13 mouse cellular contexts compared by ENCODE assay signal in the genomic region with DNA sequence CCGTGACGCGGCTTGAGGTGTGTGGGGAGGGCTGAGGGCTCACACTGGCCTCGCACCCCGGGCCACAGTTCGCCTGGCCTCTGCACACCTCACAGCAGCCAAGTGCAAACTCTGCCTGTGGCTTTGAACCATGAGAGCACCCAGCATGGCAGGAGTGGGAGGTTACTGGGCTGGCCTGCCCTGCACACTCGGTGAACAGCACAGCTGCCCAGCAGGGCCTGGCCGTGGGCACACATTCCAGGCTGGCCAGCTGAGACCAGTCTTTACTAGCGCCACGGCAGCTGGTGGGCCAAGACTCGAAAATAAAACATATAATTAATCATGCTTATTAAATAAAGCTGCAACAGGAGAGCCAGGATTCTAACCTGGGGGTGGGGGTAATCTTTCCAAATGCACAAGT. TPM values are rescaled to one million over a fixed set of nuclear protein-coding genes. Genes with fewer than 3 reads are reported as not detected.
DNase-seq lines count a peak whose midpoint lies in the region; ATAC-seq lines count a peak whose summit lies in the region.
"Had no signal": no experiment of that assay in that cellular context is flagged by ENCODE, and none has a peak within 500 bp of the region (broad histone marks: within the 10 kb centered on the region; RNA-seq: fewer than 3 reads in every experiment).

No protein-coding gene starts in this region.

- peaks cover 10% of the 10 kb centered on the region for H3K4me1 ChIP-seq in hindbrain, embryonic 14.5 days (replicated peaks; ENCODE audit: control insufficient read depth, insufficient read depth, low read length)
- peaks cover 33% of the 10 kb centered on the region for H3K4me1 ChIP-seq in hindbrain, embryonic 12.5 days
- H3K4me1 ChIP-seq in liver, embryonic 16.5 days (ENCODE audit: control insufficient read depth, low read depth, low read length), result peaks cover 16% of the 10 kb centered on the region
- H3K4me1 ChIP-seq in liver, embryonic 11.5 days (replicated peaks; ENCODE audit: control insufficient read depth, insufficient read depth, low read length), result peaks cover 15% of the 10 kb centered on the region

- H3K27me3 ChIP-seq in hindbrain, embryonic 14.5 days (ENCODE audit: control insufficient read depth, insufficient read depth, low read length), result no peaks in the 10 kb centered on the region
- no peaks in the 10 kb centered on the region for H3K27me3 ChIP-seq in hindbrain, embryonic 12.5 days
- H3K27me3 ChIP-seq in liver, embryonic 16.5 days (ENCODE audit: control insufficient read depth, insufficient read depth, low read depth, low read length), result no peaks in the 10 kb centered on the region
- no peaks in the 10 kb centered on the region for H3K27me3 ChIP-seq in liver, embryonic 11.5 days (replicated peaks; ENCODE audit: control insufficient read depth, insufficient read depth, low read length)
- H3K27me3 ChIP-seq: liver, embryonic 13.5 days had no signal

- no peaks in the 10 kb centered on the region for H3K9me3 ChIP-seq in hindbrain, embryonic 14.5 days (ENCODE audit: control insufficient read depth, low read length)
- no peaks in the 10 kb centered on the region for H3K9me3 ChIP-seq in hindbrain, embryonic 12.5 days (replicated peaks)
- no peaks in the 10 kb centered on the region for H3K9me3 ChIP-seq in liver, embryonic 16.5 days (replicated peaks; ENCODE audit: control insufficient read depth, low read length)
- no peaks in the 10 kb centered on the region for H3K9me3 ChIP-seq in liver, embryonic 11.5 days (ENCODE audit: control insufficient read depth, low read length)
- H3K9me3 ChIP-seq: liver, embryonic 13.5 days had no signal

- no peak overlapping the region for H3K9ac ChIP-seq in hindbrain, embryonic 14.5 days
- no peak overlapping the region for H3K9ac ChIP-seq in hindbrain, embryonic 12.5 days
- H3K9ac ChIP-seq in liver, embryonic 16.5 days (ENCODE audit: low read depth, low read length), result no peak overlapping the region
- no peak overlapping the region for H3K9ac ChIP-seq in liver, embryonic 11.5 days (ENCODE audit: low read depth, low read length)
- H3K9ac ChIP-seq: liver, embryonic 13.5 days had no signal

- DNase-seq in hindbrain, embryonic 14.5 days (ENCODE audit: low spot score), result no peak
- DNase-seq in liver, embryonic 11.5 days (ENCODE audit: low spot score), result no peak
- DNase-seq in kidney, postnatal 10 days, result peak; percentile 63
- no peak for DNase-seq in embryo, embryonic 10.5 days (ENCODE audit: low spot score)
- DNase-seq: adrenal gland, postnatal 25 days; gastrocnemius, postnatal 25 days; heart, postnatal 36 days; layer of hippocampus, postnatal 36 days; liver, embryonic 13.5 days had no signal

- peak overlapping the region; percentile 40; the same call in 1 of the 2 replicates for H3K27ac ChIP-seq in hindbrain, embryonic 14.5 days
- H3K27ac ChIP-seq in hindbrain, embryonic 12.5 days, result no peak overlapping the region
- peak overlapping the region; percentile 61; the same call in 1 of the 2 replicates for H3K27ac ChIP-seq in liver, embryonic 16.5 days (ENCODE audit: low read length)
- no peak overlapping the region for H3K27ac ChIP-seq in liver, embryonic 11.5 days (ENCODE audit: low read depth, low read length)
- H3K27ac ChIP-seq: liver, embryonic 13.5 days had no signal

- H3K36me3 ChIP-seq in hindbrain, embryonic 14.5 days (replicated peaks; ENCODE audit: control insufficient read depth, insufficient read depth), result peaks cover 84% of the 10 kb centered on the region
- H3K36me3 ChIP-seq in hindbrain, embryonic 12.5 days, result peaks cover 69% of the 10 kb centered on the region
- peaks cover 46% of the 10 kb centered on the region for H3K36me3 ChIP-seq in liver, embryonic 16.5 days (ENCODE audit: control insufficient read depth, insufficient read depth)
- H3K36me3 ChIP-seq in liver, embryonic 11.5 days (ENCODE audit: control insufficient read depth, insufficient read depth, low read length), result peaks cover 39% of the 10 kb centered on the region

- WGBS in hindbrain, embryonic 14.5 days, result 64% methylated on average over 11 of the region's 11 CpGs
- WGBS in hindbrain, embryonic 12.5 days, result 83% methylated on average over 11 of the region's 11 CpGs
- 89% methylated on average over 11 of the region's 11 CpGs for WGBS in liver, embryonic 16.5 days (ENCODE audit: insufficient replicate concordance)
- 88% methylated on average over 11 of the region's 11 CpGs for WGBS in liver, embryonic 11.5 days

- no peak for ATAC-seq in hindbrain, embryonic 14.5 days (ENCODE audit: low FRiP score)
- no peak for ATAC-seq in hindbrain, embryonic 12.5 days (ENCODE audit: low FRiP score)
- no peak for ATAC-seq in liver, embryonic 16.5 days (ENCODE audit: low read depth)
- no peak for ATAC-seq in liver, embryonic 11.5 days (replicated peaks; ENCODE audit: low FRiP score)
- no peak for ATAC-seq in CD4-positive, CD25-positive, alpha-beta regulatory T cell, adult 4 months

- no peak overlapping the region for H3K4me3 ChIP-seq in hindbrain, embryonic 14.5 days (replicated peaks; ENCODE audit: low read length)
- no peak overlapping the region for H3K4me3 ChIP-seq in hindbrain, embryonic 12.5 days
- H3K4me3 ChIP-seq in liver, embryonic 16.5 days (ENCODE audit: low read depth, low read length), result no peak overlapping the region
- no peak overlapping the region for H3K4me3 ChIP-seq in liver, embryonic 11.5 days (ENCODE audit: low read depth, low read length)
- H3K4me3 ChIP-seq: liver, embryonic 13.5 days had no signal

- H3K4me2 ChIP-seq in hindbrain, embryonic 14.5 days (replicated peaks), result no peak overlapping the region
- H3K4me2 ChIP-seq in hindbrain, embryonic 12.5 days (replicated peaks), result no peak overlapping the region
- no peak overlapping the region for H3K4me2 ChIP-seq in liver, embryonic 16.5 days (ENCODE audit: low read depth, low read length)
- H3K4me2 ChIP-seq in liver, embryonic 11.5 days, result no peak overlapping the region
- H3K4me2 ChIP-seq: heart, embryonic 11.5 days; liver, embryonic 13.5 days had no signal

RNA-seq across cellular contexts. Expression of a gene that starts 26.5 kb away (rescaled TPM):
- 59.5 and 61.7 TPM in 2 replicates for polyA plus RNA-seq in hindbrain, embryonic 14.5 days (2014; fragmentation: Nextera tagmentation; extraction: Ambion mirVana)
- 70.8 and 78.6 TPM in 2 replicates for polyA plus RNA-seq in hindbrain, embryonic 12.5 days (2016; fragmentation: Nextera tagmentation; extraction: Ambion mirVana)
- 14.3 and 16.3 TPM in 2 replicates for polyA plus RNA-seq in liver, embryonic 16.5 days (2015; fragmentation: Nextera tagmentation; extraction: Ambion mirVana)
- 31.3 TPM in 2 replicates for polyA plus RNA-seq in liver, embryonic 11.5 days (2014; fragmentation: Nextera tagmentation; extraction: Ambion mirVana)
- 10 to 100 TPM; 17.8 to 22.1 TPM for polyA plus RNA-seq in CD4-positive, CD25-positive, alpha-beta regulatory T cell, adult 4 months (2017; shearing (Covaris generic))

RNA-seq across cellular contexts. Expression of a gene that starts 32.2 kb away (rescaled TPM):
- polyA plus RNA-seq in hindbrain, embryonic 14.5 days (2014; fragmentation: Nextera tagmentation; extraction: Ambion mirVana), result 22.4 and 27.9 TPM in 2 replicates
- polyA plus RNA-seq in hindbrain, embryonic 12.5 days (2016; fragmentation: Nextera tagmentation; extraction: Ambion mirVana), result 14.4 and 20.4 TPM in 2 replicates
- 12.4 and 16.3 TPM in 2 replicates for polyA plus RNA-seq in liver, embryonic 16.5 days (2015; fragmentation: Nextera tagmentation; extraction: Ambion mirVana)
- 20.2 and 20.6 TPM in 2 replicates for polyA plus RNA-seq in liver, embryonic 11.5 days (2014; fragmentation: Nextera tagmentation; extraction: Ambion mirVana)
- polyA plus RNA-seq in CD4-positive, CD25-positive, alpha-beta regulatory T cell, adult 4 months (2017; shearing (Covaris generic)), result 10 to 100 TPM; 11.0 to 12.1 TPM

Comparison
In these comparisons a context has a peak if more than half of its experiments do, and no peak if none do; other contexts are left out.
1. H3K27ac ChIP-seq: peak in hindbrain, embryonic 14.5 days (single experiment) and liver, embryonic 16.5 days (single experiment); none in hindbrain, embryonic 12.5 days (single experiment) and liver, embryonic 11.5 days (single experiment).